Mouse (Mus musculus): ENCODE measurements around the gene Olfr1410.

The Olfr1410 gene

DNA sequence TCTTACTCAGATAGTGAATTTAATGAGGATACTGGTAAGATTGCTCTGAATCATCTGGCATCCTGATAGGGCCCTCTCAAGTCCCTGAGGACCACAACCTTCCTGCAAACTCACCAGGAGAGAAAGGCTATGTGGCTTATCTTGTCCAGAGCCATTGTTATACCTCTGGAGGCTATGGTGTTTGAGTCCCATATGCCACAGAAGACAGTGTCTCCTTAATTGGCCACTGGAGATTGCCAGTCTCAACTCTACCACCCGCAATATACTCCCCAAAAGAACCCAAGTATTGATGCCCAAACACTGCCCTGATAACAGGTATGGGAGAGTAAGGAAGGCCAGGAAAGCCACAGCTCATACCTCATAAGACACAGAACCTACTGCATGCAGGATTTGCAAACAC lies at the start of gene Olfr1410:
Gene Olfr1410, plus strand, starts transcription at position 301 of the 400 bp plus-strand sequence.
- DNase-seq (ENCODE audit: low spot score in 2 of 2) = no peak

- DNase-seq (ENCODE audit: low spot score in 2 of 2) = no peak
These were observed 34.6 kb upstream of the Olfr1410 start, which contains the start of gene Olfr1413 for GRCm38 (mm10) chr1:92571022-92571421. Gene Olfr1413, plus strand, starts transcription at chr1:92571322.

GRCm38 (mm10) chr1:92585479-92585878 lies 20.1 kb upstream of the Olfr1410 start, which contains the start of gene Olfr1412:
Gene Olfr1412, plus strand, starts transcription at chr1:92585779.
- no peak for DNase-seq (ENCODE audit: low spot score in 2 of 2)

DNA sequence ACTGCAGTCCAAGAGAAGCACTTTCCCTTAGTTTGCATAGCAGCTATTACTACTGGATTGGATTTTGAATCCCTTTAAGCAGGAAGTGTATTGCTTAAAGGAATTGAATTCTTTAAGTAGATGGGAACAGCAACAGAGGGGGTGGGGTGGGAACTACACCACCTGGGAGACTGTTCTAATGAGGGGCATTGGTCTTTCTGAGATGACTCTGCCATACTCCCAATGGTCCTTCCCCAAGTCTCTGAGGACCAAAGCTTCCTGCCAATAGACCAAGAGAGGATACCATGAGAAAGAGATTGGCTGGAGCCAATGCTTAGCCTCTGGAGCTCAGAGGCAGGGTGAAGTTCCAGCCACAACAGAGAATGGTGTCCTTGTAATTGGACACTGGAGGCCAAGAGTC lies 11.5 kb upstream of the Olfr1410 start, which contains the start of gene Olfr1411:
Gene Olfr1411, plus strand, starts transcription at position 301 of the 400 bp plus-strand sequence.
- no peak for DNase-seq (ENCODE audit: low spot score in 2 of 2)

- no peak for DNase-seq (ENCODE audit: low spot score in 2 of 2)
These were observed 9.6 kb upstream of the Olfr1410 start for GRCm38 (mm10) chr1:92596019-92596418.

DNA sequence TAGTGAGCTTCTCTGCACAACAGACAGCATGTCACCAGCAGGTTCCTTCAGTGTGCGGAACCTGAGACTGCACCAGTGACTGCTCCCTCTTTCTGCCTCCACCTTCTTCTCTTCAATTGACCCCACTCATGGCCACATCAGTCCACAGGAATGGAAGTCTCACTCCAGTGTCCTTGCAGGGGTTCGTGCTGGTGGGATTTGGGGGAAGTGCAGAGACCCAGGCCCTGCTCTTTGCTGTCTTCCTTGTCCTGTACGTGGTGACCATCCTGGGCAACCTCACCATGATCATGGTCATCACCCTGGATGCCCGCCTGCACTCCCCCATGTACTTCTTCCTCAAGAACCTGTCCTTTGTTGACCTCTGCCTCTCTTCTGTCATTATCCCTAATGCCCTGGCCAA lies 2.1 kb downstream of the Olfr1410 start:
- no peak for DNase-seq (ENCODE audit: low spot score in 2 of 2)

GRCm38 (mm10) chr1:92611008-92611407 lies 5.4 kb downstream of the Olfr1410 start:
- DNase-seq (ENCODE audit: low spot score in 2 of 2) = peak; percentile 14 to 24

DNA sequence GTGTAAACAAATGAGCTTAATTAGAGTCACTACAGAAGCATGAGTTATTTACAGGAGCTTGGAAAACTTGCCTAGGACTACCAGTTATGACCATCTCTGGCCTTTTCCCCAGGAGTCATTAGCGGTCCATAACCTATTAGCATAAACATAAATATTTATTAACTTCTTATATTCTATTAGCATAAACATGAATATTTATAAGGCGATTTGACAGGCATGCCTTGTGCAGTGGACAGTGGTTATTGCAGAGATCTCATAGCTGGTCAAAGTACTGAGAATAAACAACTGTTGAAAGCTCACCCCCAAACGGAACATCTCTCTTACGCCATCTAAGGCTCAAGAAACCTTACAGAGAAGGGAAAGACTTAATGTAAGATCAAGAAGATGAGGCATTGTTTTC lies 7.6 kb downstream of the Olfr1410 start:
- DNase-seq (ENCODE audit: low spot score in 2 of 2) = no peak

GRCm38 (mm10) chr1:92614516-92614915 lies 8.9 kb downstream of the Olfr1410 start:
- no peak for DNase-seq (ENCODE audit: low spot score in 2 of 2)

DNA sequence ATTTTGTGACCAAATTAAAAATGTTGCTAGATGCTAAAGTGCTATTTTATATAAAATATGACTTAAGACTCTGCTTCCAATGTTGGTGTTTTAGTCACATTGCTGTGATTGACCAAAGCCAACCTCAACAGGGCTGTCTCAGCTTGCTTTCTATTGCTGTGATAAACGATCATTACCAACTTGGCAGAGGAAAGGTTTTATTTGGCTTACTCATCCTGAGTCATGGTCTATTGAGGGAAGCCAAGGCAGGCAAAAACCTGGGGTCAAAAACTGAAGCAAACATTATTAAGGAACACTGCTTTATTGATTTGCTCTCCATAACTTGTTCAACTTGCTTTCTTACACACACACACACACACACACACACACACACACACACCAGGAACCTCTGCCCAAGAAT lies 10.5 kb downstream of the Olfr1410 start:
- DNase-seq (ENCODE audit: low spot score in 2 of 2) = no peak

DNA sequence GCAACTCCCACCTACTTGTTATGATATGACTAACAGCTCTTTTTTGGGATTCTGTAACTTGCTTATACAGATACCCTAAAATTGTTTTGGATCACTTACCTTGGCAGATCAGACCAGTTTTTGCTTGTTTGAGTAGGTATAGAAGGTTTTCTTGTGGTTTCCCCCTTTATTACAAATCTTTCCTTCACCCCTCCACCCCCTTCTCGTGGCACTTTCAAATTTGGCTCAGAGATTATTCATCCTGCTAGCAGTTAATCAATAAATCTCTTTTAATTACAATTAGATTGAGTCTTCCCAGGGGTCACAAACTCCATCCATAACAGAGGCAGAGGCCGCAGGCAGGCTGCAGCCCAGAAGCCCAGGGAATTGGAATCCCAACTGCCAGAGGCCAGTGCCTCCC lies 11.9 kb downstream of the Olfr1410 start, which contains the start of gene Olfr12:
Gene Olfr12, plus strand, starts transcription at position 301 of the 400 bp plus-strand sequence.
- DNase-seq (ENCODE audit: low spot score in 2 of 2) = no peak

GRCm38 (mm10) chr1:92618360-92618759 lies 12.8 kb downstream of the Olfr1410 start:
- no peak for DNase-seq (ENCODE audit: low spot score in 2 of 2)

DNA sequence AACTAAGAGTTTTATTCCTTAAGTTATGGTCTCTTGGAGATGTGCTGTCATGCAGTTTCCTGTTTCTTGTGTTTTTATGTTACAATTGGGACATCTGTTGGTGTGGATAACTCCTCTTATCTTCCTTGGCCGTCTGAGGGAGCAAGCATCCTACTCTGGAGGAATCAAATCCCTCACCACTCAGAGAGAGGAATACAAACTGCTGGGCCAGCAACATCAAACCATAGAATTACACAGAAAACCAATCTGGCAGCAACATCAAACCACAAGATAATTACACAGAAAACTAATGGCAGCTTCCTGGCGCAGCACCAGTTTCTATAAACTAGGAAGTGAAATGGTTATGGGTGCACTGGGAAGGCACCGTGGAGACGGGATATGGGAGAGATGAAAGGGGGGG lies 22.6 kb downstream of the Olfr1410 start:
- DNase-seq (ENCODE audit: low spot score in 2 of 2) = no peak

DNA sequence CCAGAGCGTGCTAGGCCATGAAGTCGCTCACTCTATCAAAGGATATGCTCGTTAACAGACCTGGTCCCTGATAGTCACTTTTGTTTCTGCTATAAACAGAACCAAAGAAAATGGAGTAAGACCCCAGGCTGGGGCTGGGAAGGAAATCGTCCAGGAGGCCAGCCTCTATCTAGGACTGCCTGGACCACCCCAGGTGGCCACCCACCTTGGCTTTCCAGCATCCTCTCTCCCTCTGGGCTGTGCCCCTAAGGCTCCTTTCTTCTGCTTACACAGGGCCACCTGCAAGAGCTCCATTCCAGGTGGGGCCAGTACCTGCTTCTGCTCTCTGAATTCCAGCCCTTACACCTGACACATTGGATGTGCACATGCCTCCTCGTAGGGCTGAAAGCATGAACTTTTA lies 26.6 kb downstream of the Olfr1410 start:
- DNase-seq (ENCODE audit: low spot score in 2 of 2) = no peak

DNA sequence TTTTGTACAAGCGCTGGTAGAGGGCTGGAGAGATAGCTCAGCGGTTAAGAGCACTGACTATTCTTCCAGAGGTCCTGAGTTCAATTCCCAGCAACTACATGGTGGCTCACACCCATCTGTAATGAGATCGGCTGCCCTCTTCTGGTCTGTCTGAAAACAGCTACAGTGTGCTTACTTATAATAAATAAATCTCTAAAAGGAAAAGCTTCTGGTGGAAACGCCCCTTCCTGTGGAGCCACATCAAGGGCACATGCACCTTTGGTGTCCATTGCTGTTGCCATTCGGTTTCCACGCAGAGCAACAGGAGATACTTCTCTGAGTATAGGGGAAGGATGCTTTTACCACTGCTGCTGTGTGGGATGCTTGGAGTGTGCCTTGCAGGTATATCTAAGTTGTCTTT lies 27.4 kb downstream of the Olfr1410 start:
- DNase-seq (ENCODE audit: low spot score in 2 of 2) = no peak

DNA sequence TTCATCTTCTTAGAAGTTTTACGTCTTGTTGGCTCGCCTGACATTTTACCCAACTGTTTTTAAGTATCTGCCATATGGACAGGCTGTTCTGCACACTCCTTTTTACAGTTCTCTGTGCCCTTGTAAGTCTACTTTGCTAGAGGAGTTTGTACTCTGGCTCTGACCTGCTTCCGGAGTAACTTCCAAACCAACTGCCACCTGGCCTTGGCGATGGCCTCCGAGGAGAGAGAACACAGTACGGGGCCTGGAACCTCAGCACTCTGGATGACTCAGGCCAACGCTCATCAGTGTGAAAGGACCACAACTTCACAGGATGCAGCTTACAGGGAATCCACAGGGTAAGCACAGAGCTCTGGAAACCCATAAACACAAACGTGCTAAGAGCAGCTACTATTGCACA lies 28.1 kb downstream of the Olfr1410 start:
- no peak for DNase-seq (ENCODE audit: low spot score in 2 of 2)

DNA sequence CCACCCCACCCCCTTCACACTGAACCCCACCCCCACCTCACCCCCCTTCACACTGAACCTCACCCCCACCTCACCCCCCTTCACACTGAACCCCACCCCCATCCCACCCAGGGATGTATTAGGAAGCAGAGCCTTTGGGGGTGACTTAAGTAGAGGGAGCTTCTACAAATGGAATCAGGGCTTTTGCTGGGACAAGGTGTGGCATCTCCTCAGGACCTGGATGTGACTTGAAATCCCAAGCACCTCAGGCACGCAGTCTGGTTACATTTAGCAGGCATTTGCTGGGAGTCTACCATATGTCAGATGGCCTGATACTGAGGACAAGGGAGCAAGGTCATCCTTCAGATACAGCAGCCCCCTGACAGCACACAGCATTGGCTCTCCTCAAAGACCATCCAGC lies 29.0 kb downstream of the Olfr1410 start:
- no peak for DNase-seq (ENCODE audit: low spot score in 2 of 2)

GRCm38 (mm10) chr1:92634976-92635599 lies 29.5 kb downstream of the Olfr1410 start:
- DNase-seq (ENCODE audit: low spot score in 2 of 2) = no peak

- no peak for DNase-seq (ENCODE audit: low spot score in 2 of 2)
These were observed 30.4 kb downstream of the Olfr1410 start for GRCm38 (mm10) chr1:92636015-92636414.

GRCm38 (mm10) chr1:92636676-92637075 lies 31.1 kb downstream of the Olfr1410 start:
- DNase-seq (ENCODE audit: low spot score in 2 of 2) = no peak

- no peak for DNase-seq (ENCODE audit: low spot score in 2 of 2)
These were observed 32.1 kb downstream of the Olfr1410 start for GRCm38 (mm10) chr1:92637501-92638172.

- no peak for DNase-seq (ENCODE audit: low spot score in 2 of 2)
These were observed 32.6 kb downstream of the Olfr1410 start for GRCm38 (mm10) chr1:92638181-92638580.

- DNase-seq (ENCODE audit: low spot score in 2 of 2) = no peak
These were observed 33.2 kb downstream of the Olfr1410 start for GRCm38 (mm10) chr1:92638736-92639135.

All from spleen, postnatal 36 days (tissue).